ENCODE assay signal across 24 mouse cellular contexts in the genomic region with DNA sequence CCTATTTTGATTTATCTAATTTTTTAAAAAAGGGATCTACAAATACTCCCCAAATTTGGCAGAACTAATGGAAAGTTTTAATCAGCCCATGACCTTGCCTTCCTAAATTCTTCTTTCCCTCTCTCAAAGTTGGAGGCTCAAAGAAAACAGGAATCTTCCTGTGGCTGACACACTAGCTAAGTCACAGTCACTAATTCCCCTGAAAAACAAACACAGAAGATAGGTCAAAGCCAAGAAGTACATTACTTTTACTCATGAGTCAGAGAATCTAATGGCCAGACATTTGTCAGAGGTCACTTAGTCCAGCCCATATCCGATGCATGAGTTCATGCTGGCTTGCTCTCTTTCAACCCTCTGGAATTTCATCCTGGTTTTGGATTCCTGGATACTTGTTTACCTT. TPM values are rescaled to one million over a fixed set of nuclear protein-coding genes. Genes with fewer than 3 reads are reported as not detected.
"Had no signal": no experiment of that assay in that cellular context is flagged by ENCODE, and none has a peak within 500 bp of the region (broad histone marks: within the 10 kb centered on the region; RNA-seq: fewer than 3 reads in every experiment).

No protein-coding gene starts in this region.

- H3K27ac ChIP-seq: heart, embryonic 10.5 days; hindbrain, embryonic 10.5 days; hindbrain, embryonic 12.5 days; hindbrain, embryonic 14.5 days; intestine, embryonic 15.5 days; limb, embryonic 10.5 days; limb, embryonic 12.5 days; liver, embryonic 13.5 days had no signal

- DNase-seq: gastrocnemius, postnatal 10 days; gastrocnemius, postnatal 25 days; heart, adult 18-20 months; heart, postnatal 10 days; heart, postnatal 4 days; kidney, adult 18-20 months; kidney, adult 8-10 months; kidney, postnatal 10 days; kidney, postnatal 25 days; kidney, postnatal 4 days; layer of hippocampus, adult 9-11 months; layer of hippocampus, postnatal 36 days; liver; liver, embryonic 13.5 days had no signal

- H3K4me3 ChIP-seq: heart, embryonic 10.5 days; heart, embryonic 12.5 days; hindbrain, embryonic 10.5 days; hindbrain, embryonic 12.5 days; intestine, embryonic 15.5 days; limb, embryonic 10.5 days; limb, embryonic 12.5 days; liver, embryonic 13.5 days had no signal

RNA-seq across cellular contexts. Expression of a gene that starts 6.6 kb away (rescaled TPM):
- total RNA-seq: granulocyte monocyte progenitor cell, adult 5-6 weeks had no signal
- polyA plus RNA-seq: inflammation-experienced regulatory T-cells, adult 6 months had no signal
